Mouse (Mus musculus) naive thymus-derived CD4-positive, alpha-beta T cell, adult 5 months (primary cell): Measurements from ENCODE around the gene Traf2. TPM values are rescaled to one million over a fixed set of nuclear protein-coding genes. Genes with fewer than 3 reads are reported as not detected.

Experiments used
- polyA plus RNA-seq: library from polyadenylated mRNA; unstranded; fragments of 100-300 nt; shearing (Covaris generic); gene quantifications from one replicate; pipeline ENCODE4 v1.2.1, GENCODE M21; 2017

Traf2 gene
- 61.5 TPM for polyA plus RNA-seq

GRCm38 (mm10) chr2:25546811-25547491, at the start of gene Traf2:
Gene Traf2 (minus strand): TSS chr2:25546940.

GRCm38 (mm10) chr2:25581294-25581864, 34.6 kb upstream of the Traf2 start, which contains the start of gene Ajm1:
Gene Ajm1 (minus strand): TSS chr2:25581757.

DNA sequence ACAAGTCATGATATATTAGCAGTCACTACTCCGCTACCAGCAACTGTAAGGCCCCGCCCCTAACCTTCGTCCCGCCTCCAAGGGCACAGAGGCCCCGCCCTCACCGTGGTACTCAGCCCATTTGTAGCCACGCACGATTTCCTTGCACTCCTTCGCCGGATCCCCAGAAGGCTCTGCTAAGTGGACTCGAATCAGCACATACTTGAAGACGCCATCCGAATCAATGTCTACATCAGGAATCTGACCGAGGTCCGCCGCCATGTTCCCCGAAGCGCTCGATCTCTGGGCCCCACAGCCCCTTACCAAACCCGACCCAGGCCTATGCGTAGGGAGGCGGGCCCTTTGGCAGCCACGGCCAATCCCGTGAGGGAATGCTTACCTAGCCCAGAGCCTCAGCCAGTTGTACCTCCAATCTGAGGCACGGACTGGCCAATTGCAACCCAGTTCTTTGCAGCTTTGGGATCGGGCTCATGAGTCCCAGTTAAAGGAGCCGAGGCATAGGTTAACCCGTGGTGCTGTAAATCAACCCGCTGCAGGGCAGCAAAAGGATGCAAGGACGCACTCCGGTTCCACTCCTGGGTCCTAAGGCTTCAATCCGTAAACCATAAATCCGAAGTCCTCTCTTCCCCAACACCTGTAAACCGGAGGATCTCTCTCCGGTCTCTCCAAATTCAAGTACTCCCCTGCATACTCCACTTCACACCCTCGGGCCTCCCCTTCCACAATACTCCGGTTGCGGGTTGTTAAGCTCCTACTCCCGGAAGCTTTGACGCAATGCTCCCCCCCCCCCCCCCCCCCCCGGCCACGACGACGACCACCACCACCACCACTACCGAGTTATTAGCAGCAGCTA, 28.1 kb upstream of the Traf2 start, which contains the start of the genes Mamdc4 and Phpt1:
TSS of gene Mamdc4 (minus strand) at position 267 of the 853 bp plus-strand sequence.
TSS of gene Phpt1 (minus strand) at position 646 of the 853 bp plus-strand sequence.

DNA sequence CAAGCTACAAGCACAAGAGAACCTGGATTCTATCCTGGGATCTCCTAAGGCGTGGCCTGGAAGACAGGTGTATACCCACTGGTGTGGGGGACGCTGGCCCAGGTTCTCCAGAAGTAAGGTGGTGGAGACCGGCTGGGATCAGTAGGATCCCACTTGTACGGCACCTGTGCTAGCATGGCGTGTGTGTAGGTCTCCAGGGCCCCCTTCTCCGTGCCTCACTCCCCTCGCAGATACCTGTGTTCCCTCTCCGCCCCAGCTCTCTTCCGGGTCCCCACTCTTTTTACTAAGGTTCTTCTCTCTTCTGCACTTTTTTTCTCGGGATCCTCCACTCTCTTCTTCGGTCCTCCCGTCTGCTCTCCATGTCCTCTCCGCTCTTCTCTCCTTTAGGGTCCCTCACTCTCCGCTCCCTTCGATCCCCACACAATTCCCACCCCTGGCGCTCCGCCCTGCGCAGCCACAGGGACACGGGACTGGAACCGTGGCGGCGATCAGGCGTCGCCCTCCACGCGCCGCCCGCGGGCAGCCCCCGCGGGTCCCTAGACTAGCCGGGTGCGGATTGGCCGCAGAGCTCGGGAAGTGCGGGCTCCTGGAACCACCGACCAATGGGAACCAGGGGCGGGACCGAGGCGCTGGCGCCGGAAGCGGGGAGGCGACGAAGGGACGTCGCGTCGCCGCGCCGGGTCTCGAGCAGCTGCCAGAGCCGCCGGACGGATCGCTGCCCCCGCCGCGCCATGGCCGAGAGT, 10.7 kb upstream of the Traf2 start, which contains the start of gene Edf1:
TSS of gene Edf1 (plus strand) at position 627 of the 743 bp plus-strand sequence.

GRCm38 (mm10) chr2:25501593-25502486, 44.9 kb downstream of the Traf2 start, which contains the start of gene C8g:
Gene C8g (minus strand): TSS chr2:25501719.

GRCm38 (mm10) chr2:25500576-25501405, 45.9 kb downstream of the Traf2 start, which contains the start of gene Fbxw5:
Gene Fbxw5 (plus strand): TSS chr2:25500750.

GRCm38 (mm10) chr2:25493476-25493961, 53.2 kb downstream of the Traf2 start, which contains the start of gene Lcn12:
Gene Lcn12 (minus strand): TSS chr2:25493911.

DNA sequence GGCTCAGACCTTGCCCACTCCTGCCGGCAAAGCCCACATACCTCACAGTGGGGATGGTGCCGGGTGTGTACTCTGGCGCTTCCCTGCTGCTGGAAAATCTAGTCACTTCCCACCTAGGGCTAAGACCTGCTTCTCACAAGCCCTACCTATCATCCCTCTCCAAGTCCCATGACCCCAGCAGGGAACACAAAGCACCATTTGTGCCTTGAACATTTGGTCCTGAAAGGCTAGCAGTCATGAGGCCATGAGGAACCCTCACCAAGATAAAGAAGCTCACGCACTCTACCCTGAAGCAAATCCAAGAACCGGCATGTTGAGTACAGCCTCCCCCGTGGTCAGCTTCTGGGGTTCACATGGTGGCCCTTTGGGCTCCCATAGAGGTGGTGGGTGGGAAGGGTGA, 76.8 kb downstream of the Traf2 start, which contains the start of gene Ptgds:
TSS of gene Ptgds (minus strand) at position 78 of the 400 bp plus-strand sequence.

Other genes starting within 250 kb of the Traf2 start
- not detected for gene Grin1, start 227.8 kb downstream of the Traf2 start, polyA plus RNA-seq
- 26.7 TPM for gene Man1b1, start 214.6 kb downstream of the Traf2 start, polyA plus RNA-seq
- gene Dpp7, start 190.6 kb downstream of the Traf2 start, polyA plus RNA-seq = 6.7 TPM
- 14.2 TPM for gene Uap1l1, start 181.3 kb downstream of the Traf2 start, polyA plus RNA-seq
- gene Sapcd2, start 174.6 kb downstream of the Traf2 start, polyA plus RNA-seq = not detected
- gene Entpd2, start 151.1 kb downstream of the Traf2 start, polyA plus RNA-seq = not detected
- gene Npdc1, start 147.6 kb downstream of the Traf2 start, polyA plus RNA-seq = 0.47 TPM
- gene Fut7, start 123.7 kb downstream of the Traf2 start, polyA plus RNA-seq = not detected
- 44.9 TPM for gene Abca2, start 118.2 kb downstream of the Traf2 start, polyA plus RNA-seq
- gene Clic3, start 90.1 kb downstream of the Traf2 start, polyA plus RNA-seq = 5.1 TPM
- gene Paxx, start 85.8 kb downstream of the Traf2 start, polyA plus RNA-seq = 74.5 TPM
- gene Ptgds, start 76.9 kb downstream of the Traf2 start, polyA plus RNA-seq = not detected
- not detected for gene Lcn12, start 53.0 kb downstream of the Traf2 start, polyA plus RNA-seq
- gene Fbxw5, start 46.2 kb downstream of the Traf2 start, polyA plus RNA-seq = 82.7 TPM
- 5.6 TPM for gene C8g, start 45.2 kb downstream of the Traf2 start, polyA plus RNA-seq
- gene Edf1, start 10.9 kb upstream of the Traf2 start, polyA plus RNA-seq = 170 TPM
- gene Mamdc4, start 27.9 kb upstream of the Traf2 start, polyA plus RNA-seq = 1.4 TPM
- gene Phpt1, start 28.3 kb upstream of the Traf2 start, polyA plus RNA-seq = 55.4 TPM
- 0.17 TPM for gene Ajm1, start 34.8 kb upstream of the Traf2 start, polyA plus RNA-seq
- 59.7 TPM for gene Rabl6, start 61.6 kb upstream of the Traf2 start, polyA plus RNA-seq
- gene Ccdc183, start 70.7 kb upstream of the Traf2 start, polyA plus RNA-seq = not detected
- gene Tmem141, start 75.1 kb upstream of the Traf2 start, polyA plus RNA-seq = 2.2 TPM
- gene Fcna, start 81.1 kb upstream of the Traf2 start, polyA plus RNA-seq = not detected
- gene Lcn8, start 106.2 kb upstream of the Traf2 start, polyA plus RNA-seq = not detected
- not detected for gene Lcn5, start 111.0 kb upstream of the Traf2 start, polyA plus RNA-seq
- not detected for gene Lcn6, start 129.8 kb upstream of the Traf2 start, polyA plus RNA-seq
- gene Lcn10, start 135.8 kb upstream of the Traf2 start, polyA plus RNA-seq = not detected
- not detected for gene Obp2a, start 153.1 kb upstream of the Traf2 start, polyA plus RNA-seq
- gene Bmyc, start 159.8 kb upstream of the Traf2 start, polyA plus RNA-seq = 27.5 TPM
- gene Obp2b, start 190.1 kb upstream of the Traf2 start, polyA plus RNA-seq = not detected
- not detected for gene Lcn3, start 218.6 kb upstream of the Traf2 start, polyA plus RNA-seq
- gene Lcn11, start 230.1 kb upstream of the Traf2 start, polyA plus RNA-seq = not detected
- not detected for gene Gm13539, start 235.3 kb upstream of the Traf2 start, polyA plus RNA-seq